Mouse (Mus musculus): Measurements from ENCODE around the gene Sltm. TPM values are rescaled to one million over a fixed set of nuclear protein-coding genes. Genes with fewer than 3 reads are reported as not detected.

Gene Sltm
- 73.2 and 74.8 TPM in 2 replicates for polyA plus RNA-seq (2015; fragmentation: Nextera tagmentation; extraction: Ambion mirVana)

- Histone ChIP-seq H3K36me3 (0 out of 2 replicates have a peak, but pooled peaks cover 3% of the 10 kb centered on the region), H3K4me1 (peaks cover 12% of the 10 kb centered on the region), H3K9me3 (no peaks in the 10 kb centered on the region), H3K27ac (peak within 1 kb of the TSS; percentile 98), H3K4me3 (peak within 1 kb of the TSS; percentile 71), H3K4me2 (peak within 1 kb of the TSS; percentile 80), H3K27me3 (no peaks in the 10 kb centered on the region), H3K9ac (peak within 1 kb of the TSS; percentile 94)
- peak; percentile 97 for ATAC-seq (ENCODE audit: insufficient number of reproducible peaks, insufficient read depth, low FRiP score, low TSS enrichment, low read depth)
- WGBS: under 1% methylated on average over 72 of the region's 75 CpGs
Observed at GRCm38 (mm10) chr9:70542305-70543041, at the start of gene Sltm. Gene Sltm (plus strand): TSS chr9:70542754.

GRCm38 (mm10) chr9:70493038-70493437, 49.5 kb upstream of the Sltm start:
- Histone ChIP-seq H3K9me3 (no peaks in the 10 kb centered on the region), H3K9ac (no peak overlapping the region), H3K4me2 (no peak overlapping the region), H3K36me3 (peaks cover 21% of the 10 kb centered on the region; the same call in 1 of the 2 replicates), H3K4me3 (no peak overlapping the region), H3K27ac (no peak overlapping the region), H3K4me1 (0 out of 2 replicates have a peak, but pooled peaks cover 3% of the 10 kb centered on the region), H3K27me3 (no peaks in the 10 kb centered on the region)
- no peak for ATAC-seq (ENCODE audit: insufficient number of reproducible peaks, insufficient read depth, low FRiP score, low TSS enrichment, low read depth)
- WGBS: 94% methylated on average over 2 of the region's 2 CpGs

- Histone ChIP-seq H3K4me3 (no peak overlapping the region), H3K4me1 (peaks cover 6% of the 10 kb centered on the region; the same call in 1 of the 2 replicates), H3K27me3 (no peaks in the 10 kb centered on the region), H3K9me3 (no peaks in the 10 kb centered on the region), H3K27ac (no peak overlapping the region), H3K9ac (no peak overlapping the region), H3K36me3 (peaks cover 18% of the 10 kb centered on the region; the same call in 1 of the 2 replicates), H3K4me2 (no peak overlapping the region)
- no peak for ATAC-seq (ENCODE audit: insufficient number of reproducible peaks, insufficient read depth, low FRiP score, low TSS enrichment, low read depth)
Observed at GRCm38 (mm10) chr9:70496990-70497389, 45.6 kb upstream of the Sltm start.

- peak overlapping the region; percentile 95 for H3K4me3 ChIP-seq
- H3K27me3 ChIP-seq: no peaks in the 10 kb centered on the region
- ATAC-seq (ENCODE audit: insufficient number of reproducible peaks, insufficient read depth, low FRiP score, low TSS enrichment, low read depth): no peak
- H3K9ac ChIP-seq: peak overlapping the region; percentile 90
- H3K36me3 ChIP-seq: peaks cover 4% of the 10 kb centered on the region; the same call in 1 of the 2 replicates
- peak overlapping the region; percentile 65 for H3K4me2 ChIP-seq
- H3K4me1 ChIP-seq: peaks cover 12% of the 10 kb centered on the region
- 35% methylated on average over 10 of the region's 10 CpGs for WGBS
- H3K9me3 ChIP-seq: no peaks in the 10 kb centered on the region
- H3K27ac ChIP-seq: peak overlapping the region; percentile 97
Observed at GRCm38 (mm10) chr9:70502284-70503014, 40.1 kb upstream of the Sltm start.

- Histone ChIP-seq H3K27ac (peak overlapping the region; percentile 97), H3K9ac (peak overlapping the region; percentile 90), H3K4me3 (peak overlapping the region; percentile 95), H3K36me3 (peaks cover 4% of the 10 kb centered on the region; the same call in 1 of the 2 replicates), H3K27me3 (no peaks in the 10 kb centered on the region), H3K4me1 (peaks cover 12% of the 10 kb centered on the region), H3K4me2 (peak overlapping the region; percentile 65), H3K9me3 (no peaks in the 10 kb centered on the region)
- under 1% methylated on average over 61 of the region's 70 CpGs for WGBS
- peak; percentile 87 for ATAC-seq (ENCODE audit: insufficient number of reproducible peaks, insufficient read depth, low FRiP score, low TSS enrichment, low read depth)
Observed at GRCm38 (mm10) chr9:70503015-70503603, 39.4 kb upstream of the Sltm start.

GRCm38 (mm10) chr9:70503626-70504041, 38.9 kb upstream of the Sltm start, which contains the start of gene Rnf111:
Gene Rnf111 (minus strand): TSS chr9:70503725.
- H3K27ac ChIP-seq: peak within 1 kb of the TSS; percentile 97
- peak within 1 kb of the TSS; percentile 90 for H3K9ac ChIP-seq
- peaks cover 12% of the 10 kb centered on the region for H3K4me1 ChIP-seq
- no peaks in the 10 kb centered on the region for H3K27me3 ChIP-seq
- H3K4me3 ChIP-seq: peak within 1 kb of the TSS; percentile 95
- ATAC-seq (ENCODE audit: insufficient number of reproducible peaks, insufficient read depth, low FRiP score, low TSS enrichment, low read depth): peak; percentile 97
- WGBS: under 1% methylated on average over 45 of the region's 45 CpGs
- H3K4me2 ChIP-seq: peak within 1 kb of the TSS; percentile 65
- H3K36me3 ChIP-seq: 0 out of 2 replicates have a peak, but pooled peaks cover 4% of the 10 kb centered on the region
- no peaks in the 10 kb centered on the region for H3K9me3 ChIP-seq

GRCm38 (mm10) chr9:70506186-70506585, 36.4 kb upstream of the Sltm start:
- no peak for ATAC-seq (ENCODE audit: insufficient number of reproducible peaks, insufficient read depth, low FRiP score, low TSS enrichment, low read depth)
- H3K9me3 ChIP-seq: no peaks in the 10 kb centered on the region
- H3K4me2 ChIP-seq: no peak overlapping the region
- H3K4me1 ChIP-seq: peaks cover 12% of the 10 kb centered on the region
- no peaks in the 10 kb centered on the region for H3K27me3 ChIP-seq
- no peak overlapping the region for H3K27ac ChIP-seq
- no peak overlapping the region for H3K4me3 ChIP-seq
- WGBS: 67% methylated on average over 2 of the region's 2 CpGs
- no peaks in the 10 kb centered on the region for H3K36me3 ChIP-seq
- no peak overlapping the region for H3K9ac ChIP-seq

- H3K4me1 ChIP-seq: peaks cover 8% of the 10 kb centered on the region
- no peak overlapping the region for H3K9ac ChIP-seq
- 79% methylated on average over 8 of the region's 8 CpGs for WGBS
- H3K4me2 ChIP-seq: no peak overlapping the region
- H3K36me3 ChIP-seq: no peaks in the 10 kb centered on the region
- no peak overlapping the region for H3K4me3 ChIP-seq
- H3K27ac ChIP-seq: no peak overlapping the region
- ATAC-seq (ENCODE audit: insufficient number of reproducible peaks, insufficient read depth, low FRiP score, low TSS enrichment, low read depth): no peak
- no peaks in the 10 kb centered on the region for H3K27me3 ChIP-seq
- H3K9me3 ChIP-seq: no peaks in the 10 kb centered on the region
Observed at GRCm38 (mm10) chr9:70506787-70507186, 35.8 kb upstream of the Sltm start.

GRCm38 (mm10) chr9:70509906-70510525, 32.5 kb upstream of the Sltm start:
- no peak overlapping the region for H3K27ac ChIP-seq

GRCm38 (mm10) chr9:70510998-70511583, 31.5 kb upstream of the Sltm start:
- no peak overlapping the region for H3K9ac ChIP-seq
- no peaks in the 10 kb centered on the region for H3K27me3 ChIP-seq
- no peak for ATAC-seq (ENCODE audit: insufficient number of reproducible peaks, insufficient read depth, low FRiP score, low TSS enrichment, low read depth)
- WGBS: 64% methylated on average over 10 of the region's 10 CpGs
- H3K4me2 ChIP-seq: no peak overlapping the region
- no peaks in the 10 kb centered on the region for H3K9me3 ChIP-seq
- no peak overlapping the region for H3K4me3 ChIP-seq
- no peaks in the 10 kb centered on the region for H3K4me1 ChIP-seq
- H3K36me3 ChIP-seq: no peaks in the 10 kb centered on the region
- H3K27ac ChIP-seq: no peak overlapping the region

More at GRCm38 (mm10) chr9:70509906-70510525, 32.5 kb upstream of the Sltm start:
- 83% methylated on average over 4 of the region's 4 CpGs for WGBS
- no peaks in the 10 kb centered on the region for H3K36me3 ChIP-seq
- H3K9ac ChIP-seq: no peak overlapping the region
- no peak for ATAC-seq (ENCODE audit: insufficient number of reproducible peaks, insufficient read depth, low FRiP score, low TSS enrichment, low read depth)
- H3K9me3 ChIP-seq: no peaks in the 10 kb centered on the region
- H3K4me2 ChIP-seq: no peak overlapping the region
- H3K27me3 ChIP-seq: no peaks in the 10 kb centered on the region
- no peaks in the 10 kb centered on the region for H3K4me1 ChIP-seq
- no peak overlapping the region for H3K4me3 ChIP-seq

- no peak overlapping the region for H3K4me2 ChIP-seq
- WGBS: 78% methylated on average over 7 of the region's 7 CpGs
Observed at GRCm38 (mm10) chr9:70511681-70512080, 30.9 kb upstream of the Sltm start.

More at GRCm38 (mm10) chr9:70511681-70512080, 30.9 kb upstream of the Sltm start:
- Histone ChIP-seq H3K4me3 (no peak overlapping the region), H3K9me3 (no peaks in the 10 kb centered on the region), H3K27ac (no peak overlapping the region), H3K9ac (no peak overlapping the region), H3K36me3 (no peaks in the 10 kb centered on the region), H3K27me3 (no peaks in the 10 kb centered on the region), H3K4me1 (no peaks in the 10 kb centered on the region)
- no peak for ATAC-seq (ENCODE audit: insufficient number of reproducible peaks, insufficient read depth, low FRiP score, low TSS enrichment, low read depth)

Data from embryonic facial prominence, embryonic 13.5 days (tissue).